Mouse (Mus musculus): ENCODE measurements around the gene Adgrg3. TPM values are rescaled to one million over a fixed set of nuclear protein-coding genes. Genes with fewer than 3 reads are reported as not detected.

Adgrg3 gene
- polyA plus RNA-seq, 1 experiment from 2014 or later = 3.6 TPM

GRCm38 (mm10) chr8:95076151-95076550 is 58.7 kb downstream of the Adgrg3 start:
- 74% methylated on average over 17 of the region's 17 CpGs for WGBS
- no peak overlapping the region for H3K27ac ChIP-seq (ENCODE audit: low read depth)
- no peaks in the 10 kb centered on the region for H3K36me3 ChIP-seq (ENCODE audit: control insufficient read depth, insufficient read depth, low read length)
- ATAC-seq (replicated peaks; ENCODE audit: low FRiP score, low TSS enrichment, low read depth) (no peak), DNase-seq (ENCODE audit: low spot score) (no peak)
- H3K4me3 ChIP-seq (ENCODE audit: low read depth, low read length) = no peak overlapping the region
- no peaks in the 10 kb centered on the region for H3K9me3 ChIP-seq (ENCODE audit: control insufficient read depth, low read length)
- H3K9ac ChIP-seq (ENCODE audit: low read length) = no peak overlapping the region
- H3K4me1 ChIP-seq (replicated peaks; ENCODE audit: control insufficient read depth, insufficient read depth, low read length) = no peaks in the 10 kb centered on the region
- no peaks in the 10 kb centered on the region for H3K27me3 ChIP-seq (replicated peaks; ENCODE audit: control insufficient read depth, insufficient read depth, low read length)
- H3K4me2 ChIP-seq (ENCODE audit: low read length) = no peak overlapping the region

- DNase-seq (ENCODE audit: low spot score) = no peak
- Histone ChIP-seq H3K4me1 (replicated peaks; ENCODE audit: control insufficient read depth, insufficient read depth, low read length) (peaks cover 7% of the 10 kb centered on the region), H3K36me3 (ENCODE audit: control insufficient read depth, insufficient read depth, low read length) (no peaks in the 10 kb centered on the region), H3K4me3 (ENCODE audit: low read depth, low read length) (no peak overlapping the region), H3K9ac (ENCODE audit: low read length) (no peak overlapping the region), H3K27ac (ENCODE audit: low read depth) (no peak overlapping the region), H3K4me2 (ENCODE audit: low read length) (no peak overlapping the region), H3K27me3 (replicated peaks; ENCODE audit: control insufficient read depth, insufficient read depth, low read length) (no peaks in the 10 kb centered on the region), H3K9me3 (ENCODE audit: control insufficient read depth, low read length) (no peaks in the 10 kb centered on the region)
- 87% methylated on average over 3 of the region's 3 CpGs for WGBS
- no peak for ATAC-seq (replicated peaks; ENCODE audit: low FRiP score, low TSS enrichment, low read depth)
Measured at GRCm38 (mm10) chr8:95078055-95078454, 60.6 kb downstream of the Adgrg3 start.

- Histone ChIP-seq H3K27ac (ENCODE audit: low read depth) (no peak overlapping the region), H3K36me3 (ENCODE audit: control insufficient read depth, insufficient read depth, low read length) (peaks cover 8% of the 10 kb centered on the region), H3K4me2 (ENCODE audit: low read length) (no peak overlapping the region), H3K27me3 (replicated peaks; ENCODE audit: control insufficient read depth, insufficient read depth, low read length) (no peaks in the 10 kb centered on the region), H3K4me1 (replicated peaks; ENCODE audit: control insufficient read depth, insufficient read depth, low read length) (peaks cover 7% of the 10 kb centered on the region), H3K9me3 (ENCODE audit: control insufficient read depth, low read length) (no peaks in the 10 kb centered on the region), H3K4me3 (ENCODE audit: low read depth, low read length) (no peak overlapping the region), H3K9ac (ENCODE audit: low read length) (no peak overlapping the region)
- DNase-seq (ENCODE audit: low spot score) (no peak), ATAC-seq (replicated peaks; ENCODE audit: low FRiP score, low TSS enrichment, low read depth) (no peak)
- WGBS = 85% methylated on average over 4 of the region's 4 CpGs
Measured at GRCm38 (mm10) chr8:95079305-95079704, 61.8 kb downstream of the Adgrg3 start.

DNA sequence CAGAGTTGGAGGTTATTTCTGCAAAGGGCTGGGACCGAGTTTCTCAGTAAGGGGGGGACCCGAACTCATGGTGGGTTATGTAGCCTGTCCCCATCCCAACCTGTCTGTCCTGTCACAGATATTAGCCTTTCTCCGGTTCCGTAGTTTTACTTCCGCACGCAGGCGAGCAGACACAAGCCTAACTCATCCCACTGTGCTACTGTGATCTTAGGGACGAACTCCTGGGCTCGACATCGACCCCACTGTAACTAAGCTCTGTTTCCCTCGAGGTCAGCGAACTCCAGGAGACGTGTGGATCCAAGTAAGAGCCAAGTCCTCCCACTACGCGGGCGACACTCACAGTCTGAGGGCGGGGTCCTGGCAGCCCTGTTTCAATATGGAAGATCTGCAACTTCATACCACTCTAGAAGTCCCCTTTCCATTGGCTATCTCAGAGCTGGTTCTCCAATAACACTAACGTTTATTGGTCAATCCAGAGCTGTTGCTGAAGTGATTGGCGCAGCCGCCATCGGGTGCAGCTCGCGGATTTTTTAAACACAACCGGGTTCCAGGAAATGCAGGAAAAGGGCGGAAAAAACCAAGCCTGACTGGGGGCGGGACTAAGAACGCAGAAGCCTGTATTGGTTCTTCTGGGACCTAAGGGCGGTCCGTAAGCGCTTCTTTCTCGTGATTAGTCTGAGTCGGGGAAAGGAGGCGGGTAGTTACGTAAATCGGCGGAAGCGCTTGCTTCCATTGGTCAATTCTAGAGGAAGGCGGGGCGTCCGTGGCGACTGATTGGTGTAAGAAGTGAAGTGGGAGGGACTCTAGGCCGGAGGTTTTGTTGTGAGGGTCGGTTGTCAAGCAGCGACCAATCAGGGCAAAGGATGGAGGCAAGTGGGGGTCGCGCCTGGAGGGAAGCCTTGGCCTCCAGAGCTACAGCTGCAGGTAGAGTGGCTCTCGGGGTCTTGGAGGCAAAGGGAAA is 63.2 kb downstream of the Adgrg3 start, which contains the start of gene Katnb1:
Gene Katnb1 (plus strand): TSS at position 806 of the 961 bp plus-strand sequence.
- Histone ChIP-seq H3K27me3 (replicated peaks; ENCODE audit: control insufficient read depth, insufficient read depth, low read length) (no peaks in the 10 kb centered on the region), H3K27ac (ENCODE audit: low read depth) (peak within 1 kb of the TSS; percentile 72), H3K36me3 (ENCODE audit: control insufficient read depth, insufficient read depth, low read length) (peaks cover 20% of the 10 kb centered on the region), H3K9me3 (ENCODE audit: control insufficient read depth, low read length) (no peaks in the 10 kb centered on the region), H3K4me1 (replicated peaks; ENCODE audit: control insufficient read depth, insufficient read depth, low read length) (peaks cover 7% of the 10 kb centered on the region), H3K4me3 (ENCODE audit: low read depth, low read length) (peak within 1 kb of the TSS; percentile 71), H3K9ac (ENCODE audit: low read length) (peak within 1 kb of the TSS; percentile 64), H3K4me2 (ENCODE audit: low read length) (peak within 1 kb of the TSS; percentile 93)
- ATAC-seq (replicated peaks; ENCODE audit: low FRiP score, low TSS enrichment, low read depth) (peak; percentile 97), DNase-seq (ENCODE audit: low spot score) (peak; percentile 96)
- WGBS = under 1% methylated on average over 47 of the region's 47 CpGs

- Histone ChIP-seq H3K4me2 (ENCODE audit: low read length) (peak overlapping the region; percentile 93), H3K4me3 (ENCODE audit: low read depth, low read length) (peak overlapping the region; percentile 71), H3K9ac (ENCODE audit: low read length) (peak overlapping the region; percentile 54), H3K36me3 (ENCODE audit: control insufficient read depth, insufficient read depth, low read length) (peaks cover 27% of the 10 kb centered on the region), H3K27ac (ENCODE audit: low read depth) (peak overlapping the region; percentile 72), H3K4me1 (replicated peaks; ENCODE audit: control insufficient read depth, insufficient read depth, low read length) (peaks cover 7% of the 10 kb centered on the region), H3K9me3 (ENCODE audit: control insufficient read depth, low read length) (no peaks in the 10 kb centered on the region), H3K27me3 (replicated peaks; ENCODE audit: control insufficient read depth, insufficient read depth, low read length) (no peaks in the 10 kb centered on the region)
- no peak for ATAC-seq (replicated peaks; ENCODE audit: low FRiP score, low TSS enrichment, low read depth)
- WGBS = 7% methylated on average over 11 of the region's 11 CpGs
- DNase-seq (ENCODE audit: low spot score) = no peak
Measured at GRCm38 (mm10) chr8:95081650-95082049, 64.2 kb downstream of the Adgrg3 start.

DNA sequence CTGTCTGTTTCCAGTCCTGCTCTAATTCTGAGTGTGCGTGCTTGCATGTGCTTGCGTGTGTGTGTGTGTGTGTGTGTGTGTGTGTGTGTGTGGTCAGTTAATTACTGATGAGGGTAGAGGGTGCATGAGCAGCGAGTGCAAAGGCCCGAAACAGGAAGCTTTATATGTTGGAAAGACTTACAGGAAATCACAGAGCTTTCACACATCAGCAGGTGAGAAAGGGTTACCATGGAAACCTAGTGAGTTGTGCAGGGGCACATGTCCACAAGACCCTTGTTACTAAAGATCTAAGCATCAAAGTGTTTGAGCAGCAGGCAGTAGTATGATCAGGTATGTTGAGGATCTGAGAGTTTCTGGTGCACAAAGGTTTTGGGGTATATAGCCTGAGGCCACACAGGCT is 66.8 kb downstream of the Adgrg3 start:
- Histone ChIP-seq H3K27ac (ENCODE audit: low read depth) (no peak overlapping the region), H3K4me3 (ENCODE audit: low read depth, low read length) (no peak overlapping the region), H3K4me1 (replicated peaks; ENCODE audit: control insufficient read depth, insufficient read depth, low read length) (peaks cover 7% of the 10 kb centered on the region), H3K36me3 (ENCODE audit: control insufficient read depth, insufficient read depth, low read length) (peaks cover 50% of the 10 kb centered on the region), H3K9me3 (ENCODE audit: control insufficient read depth, low read length) (no peaks in the 10 kb centered on the region), H3K4me2 (ENCODE audit: low read length) (no peak overlapping the region), H3K9ac (ENCODE audit: low read length) (no peak overlapping the region), H3K27me3 (replicated peaks; ENCODE audit: control insufficient read depth, insufficient read depth, low read length) (no peaks in the 10 kb centered on the region)
- ATAC-seq (replicated peaks; ENCODE audit: low FRiP score, low TSS enrichment, low read depth) (no peak), DNase-seq (ENCODE audit: low spot score) (no peak)
- WGBS = 85% methylated on average over 4 of the region's 4 CpGs

DNA sequence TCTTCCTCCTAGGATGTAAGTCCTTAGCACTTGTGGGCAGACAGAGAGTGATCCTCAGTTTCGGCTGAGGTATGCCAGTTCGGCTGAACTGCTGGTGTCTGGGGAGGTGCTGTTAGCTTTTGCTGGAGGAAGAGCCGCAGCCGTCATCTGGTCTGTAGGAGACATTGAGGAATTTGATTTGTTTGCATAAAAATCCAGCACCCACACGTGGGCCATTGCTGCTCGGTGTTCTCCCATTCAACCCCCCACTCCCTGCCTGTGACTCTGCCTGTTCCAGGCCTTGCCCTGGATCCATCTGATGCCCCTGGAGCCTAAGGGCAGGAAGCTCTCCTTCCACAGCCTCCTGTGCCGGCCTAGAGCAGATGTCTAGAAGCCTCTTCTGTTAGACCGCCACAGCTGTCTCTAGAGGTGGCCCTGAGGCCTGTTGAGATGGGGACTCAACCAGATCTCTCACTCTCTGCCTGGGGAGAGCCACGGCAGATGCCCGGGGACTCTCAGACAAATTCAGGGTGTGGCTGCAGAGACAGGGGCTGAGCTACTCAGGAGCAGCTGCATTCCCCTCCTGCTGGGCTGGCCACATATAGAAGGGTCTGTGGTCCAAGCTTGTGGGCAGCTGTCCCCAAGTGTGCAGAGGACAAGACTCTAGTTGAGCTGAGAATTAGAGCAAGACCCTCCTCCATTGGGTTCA is 67.4 kb downstream of the Adgrg3 start:
- ATAC-seq (replicated peaks; ENCODE audit: low FRiP score, low TSS enrichment, low read depth) (no peak), DNase-seq (ENCODE audit: low spot score) (no peak)
- H3K9ac ChIP-seq (ENCODE audit: low read length) = no peak overlapping the region
- peaks cover 54% of the 10 kb centered on the region for H3K36me3 ChIP-seq (ENCODE audit: control insufficient read depth, insufficient read depth, low read length)
- peaks cover 7% of the 10 kb centered on the region for H3K4me1 ChIP-seq (replicated peaks; ENCODE audit: control insufficient read depth, insufficient read depth, low read length)
- H3K27ac ChIP-seq (ENCODE audit: low read depth) = no peak overlapping the region
- 82% methylated on average over 10 of the region's 10 CpGs for WGBS
- no peak overlapping the region for H3K4me3 ChIP-seq (ENCODE audit: low read depth, low read length)
- no peaks in the 10 kb centered on the region for H3K9me3 ChIP-seq (ENCODE audit: control insufficient read depth, low read length)
- H3K27me3 ChIP-seq (replicated peaks; ENCODE audit: control insufficient read depth, insufficient read depth, low read length) = no peaks in the 10 kb centered on the region
- no peak overlapping the region for H3K4me2 ChIP-seq (ENCODE audit: low read length)

GRCm38 (mm10) chr8:95085432-95086141 is 68.1 kb downstream of the Adgrg3 start:
- H3K4me1 ChIP-seq (replicated peaks; ENCODE audit: control insufficient read depth, insufficient read depth, low read length) = peaks cover 7% of the 10 kb centered on the region
- no peak for DNase-seq (ENCODE audit: low spot score)
- no peaks in the 10 kb centered on the region for H3K9me3 ChIP-seq (ENCODE audit: control insufficient read depth, low read length)
- H3K4me3 ChIP-seq (ENCODE audit: low read depth, low read length) = no peak overlapping the region
- H3K9ac ChIP-seq (ENCODE audit: low read length) = no peak overlapping the region
- WGBS = 92% methylated on average over 7 of the region's 7 CpGs
- no peak overlapping the region for H3K27ac ChIP-seq (ENCODE audit: low read depth)
- peaks cover 61% of the 10 kb centered on the region for H3K36me3 ChIP-seq (ENCODE audit: control insufficient read depth, insufficient read depth, low read length)
- no peaks in the 10 kb centered on the region for H3K27me3 ChIP-seq (replicated peaks; ENCODE audit: control insufficient read depth, insufficient read depth, low read length)
- H3K4me2 ChIP-seq (ENCODE audit: low read length) = no peak overlapping the region
- ATAC-seq (replicated peaks; ENCODE audit: low FRiP score, low TSS enrichment, low read depth) = no peak
